Mouse (Mus musculus): Measurements from ENCODE around the gene Cyp46a1.

The Cyp46a1 gene

GRCm38 (mm10) chr12:108333895-108334445 is at the start of gene Cyp46a1:
Cyp46a1 (plus strand) TSS chr12:108334381.
- DNase-seq (ENCODE audit: low spot score in 2 of 2) = peak; percentile 99 to 100

- DNase-seq (ENCODE audit: low spot score in 2 of 2) = no peak
Observed at GRCm38 (mm10) chr12:108284455-108285224, 49.5 kb upstream of the Cyp46a1 start.

GRCm38 (mm10) chr12:108285225-108286011 is 48.8 kb upstream of the Cyp46a1 start:
- DNase-seq (ENCODE audit: low spot score in 2 of 2) = no peak

- DNase-seq (ENCODE audit: low spot score in 2 of 2) = no peak
Observed at GRCm38 (mm10) chr12:108286381-108286780, 47.8 kb upstream of the Cyp46a1 start.

GRCm38 (mm10) chr12:108287011-108287410 is 47.2 kb upstream of the Cyp46a1 start:
- no peak for DNase-seq (ENCODE audit: low spot score in 2 of 2)

GRCm38 (mm10) chr12:108288127-108288880 is 45.9 kb upstream of the Cyp46a1 start:
- no peak for DNase-seq (ENCODE audit: low spot score in 2 of 2)

- no peak for DNase-seq (ENCODE audit: low spot score in 2 of 2)
Observed at GRCm38 (mm10) chr12:108292419-108292818, 41.8 kb upstream of the Cyp46a1 start.

- DNase-seq (ENCODE audit: low spot score in 2 of 2) = peak in 1 of 2 experiments; percentile 83
Observed at GRCm38 (mm10) chr12:108292957-108293356, 41.2 kb upstream of the Cyp46a1 start.

- DNase-seq (ENCODE audit: low spot score in 2 of 2) = no peak
Observed at GRCm38 (mm10) chr12:108294620-108295019, 39.6 kb upstream of the Cyp46a1 start.

GRCm38 (mm10) chr12:108297033-108297432 is 37.1 kb upstream of the Cyp46a1 start:
- no peak for DNase-seq (ENCODE audit: low spot score in 2 of 2)

GRCm38 (mm10) chr12:108301006-108301405 is 33.2 kb upstream of the Cyp46a1 start:
- no peak for DNase-seq (ENCODE audit: low spot score in 2 of 2)

GRCm38 (mm10) chr12:108303778-108304365 is 30.3 kb upstream of the Cyp46a1 start:
- no peak for DNase-seq (ENCODE audit: low spot score in 2 of 2)

- DNase-seq (ENCODE audit: low spot score in 2 of 2) = no peak
Observed at GRCm38 (mm10) chr12:108305172-108305571, 29.0 kb upstream of the Cyp46a1 start.

GRCm38 (mm10) chr12:108305812-108306794 is 28.1 kb upstream of the Cyp46a1 start, which contains the start of gene Hhipl1:
Hhipl1 (plus strand) TSS chr12:108306270.
- no peak for DNase-seq (ENCODE audit: low spot score in 2 of 2)

GRCm38 (mm10) chr12:108307553-108307952 is 26.6 kb upstream of the Cyp46a1 start:
- peak in 1 of 2 experiments; percentile 52 for DNase-seq (ENCODE audit: low spot score in 2 of 2)

GRCm38 (mm10) chr12:108308363-108308856 is 25.8 kb upstream of the Cyp46a1 start:
- no peak for DNase-seq (ENCODE audit: low spot score in 2 of 2)

- no peak for DNase-seq (ENCODE audit: low spot score in 2 of 2)
Observed at GRCm38 (mm10) chr12:108309116-108309794, 24.9 kb upstream of the Cyp46a1 start.

- no peak for DNase-seq (ENCODE audit: low spot score in 2 of 2)
Observed at GRCm38 (mm10) chr12:108310041-108310440, 24.1 kb upstream of the Cyp46a1 start.

- DNase-seq (ENCODE audit: low spot score in 2 of 2) = no peak
Observed at GRCm38 (mm10) chr12:108310456-108311027, 23.6 kb upstream of the Cyp46a1 start.

All from left cerebral cortex, adult 9 months (tissue).